Mouse (Mus musculus) ES-E14 (cell line): ENCODE results near the gene Fndc4. TPM values are rescaled to one million over a fixed set of nuclear protein-coding genes. Genes with fewer than 3 reads are reported as not detected.

Experiments used
- DNase-seq: peaks from one replicate; pipeline ENCODE4 v3.0.0-alpha.2; 2013; ENCODE audit warnings: low read depth, low spot score
- H3K27ac ChIP-seq: 2 replicates; pipeline ENCODE4 v1.5.1; 2012; ENCODE audit warnings: low read depth, mild to moderate bottlenecking, low read length, moderate library complexity, mixed read lengths; ENCODE audit not compliant: poor library complexity, insufficient read depth, severe bottlenecking
- H3K36me3 ChIP-seq: 2 replicates; pipeline ENCODE4 v1.6.1; 2012; ENCODE audit warnings: mild to moderate bottlenecking, low read length, moderate library complexity, mixed read lengths; ENCODE audit not compliant: control insufficient read depth, poor library complexity, insufficient read depth, severe bottlenecking
- H3K4me1 ChIP-seq, 2 experiments: fragments of 150-350 bp in 1 of 2; sonication (generic) in 1 of 2; 2 replicates each; pipeline ENCODE4 v1.6.1; 2012; ENCODE audit warnings: low read length in 2 of 2, mild to moderate bottlenecking in 1 of 2, mixed read lengths in 1 of 2; ENCODE audit not compliant: control insufficient read depth in 2 of 2, insufficient read depth in 2 of 2, poor library complexity in 1 of 2
- H3K4me3 ChIP-seq, 2 experiments: fragments of 150-350 bp in 1 of 2; sonication (generic) in 1 of 2; 2 replicates each; pipeline ENCODE4 v1.5.1; 2012; ENCODE audit warnings: low read length in 2 of 2, low read depth in 1 of 2, mild to moderate bottlenecking in 1 of 2, mixed read lengths in 1 of 2; ENCODE audit not compliant: insufficient read depth in 1 of 2, poor library complexity in 1 of 2, severe bottlenecking in 1 of 2
- H3K9ac ChIP-seq: 2 replicates; pipeline ENCODE4 v1.6.1; 2012; ENCODE audit warnings: low read depth, mild to moderate bottlenecking, low read length, mixed read lengths; ENCODE audit not compliant: poor library complexity, insufficient read depth, severe bottlenecking
- H3K9me3 ChIP-seq: fragments of 150-350 bp; sonication (generic); 2 replicates; pipeline ENCODE4 v1.6.1; 2012; ENCODE audit warnings: low read depth, mild to moderate bottlenecking, low read length; ENCODE audit not compliant: control insufficient read depth, insufficient read depth
- CHD2 ChIP-seq: IDR thresholded peaks from 2 replicates; pipeline ENCODE4 v1.6.1; 2014; ENCODE audit warnings: mild to moderate bottlenecking, low read depth, low read length, inconsistent platforms
- HCFC1 ChIP-seq: IDR thresholded peaks from 2 replicates; pipeline ENCODE4 v1.6.1; 2012; ENCODE audit warnings: low read length, inconsistent platforms, borderline replicate concordance; ENCODE audit not compliant: insufficient read depth
- MAFK ChIP-seq: IDR thresholded peaks from 2 replicates; pipeline ENCODE4 v1.6.1; 2014; ENCODE audit warnings: mild to moderate bottlenecking, low read depth, low read length, inconsistent platforms; ENCODE audit not compliant: insufficient read depth
- ZC3H11A ChIP-seq: IDR thresholded peaks from 2 replicates; pipeline ENCODE4 v1.6.1; 2012; ENCODE audit warnings: low read depth, mild to moderate bottlenecking, inconsistent platforms, low read length, borderline replicate concordance
- ZNF384 ChIP-seq: IDR thresholded peaks from 2 replicates; pipeline ENCODE4 v1.6.1; 2012; ENCODE audit warnings: low read depth, low read length, inconsistent platforms
- in situ Hi-C, 2 experiments: fragments of 600-800 bp; cut with MboI; formaldehyde crosslinking; loops; one replicate each; pipeline ENCODE4 v1.15.1; 2025; ENCODE audit warnings: low sequenced_read_pairs in 2 of 2, inconsistent platforms in 1 of 2; ENCODE audit not compliant: unreplicated experiment in 2 of 2
- total RNA-seq: library from RNA; depleted of rRNA; stranded (reverse); fragments of 300-350 nt; gene quantifications from 2 replicates; pipeline ENCODE4 v1.2.3, GENCODE M21; 2012

Gene Fndc4
- total RNA-seq, 1 experiment, result 14.2 TPM

DNA sequence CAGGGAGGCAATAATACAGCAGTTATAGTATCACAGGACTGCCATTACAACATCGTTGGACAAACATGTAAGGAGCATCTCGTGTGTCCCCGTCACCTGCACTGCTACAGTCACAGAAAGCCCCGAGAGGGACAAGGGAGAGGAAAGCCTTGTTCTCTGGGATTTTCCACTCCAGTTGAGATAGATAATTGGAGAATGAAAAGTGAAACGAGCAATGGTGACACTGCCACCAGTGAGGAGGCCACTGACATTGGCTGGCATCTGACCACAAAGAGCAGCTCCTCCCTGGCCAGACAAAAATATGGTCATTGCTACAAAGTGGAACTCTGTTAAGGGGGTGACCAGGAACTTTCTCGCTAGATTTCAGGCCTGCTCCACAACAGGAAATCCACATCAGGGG lies 28.2 kb downstream of the Fndc4 start:
- TF ChIP-seq ZC3H11A (no peak), CHD2 (no peak), HCFC1 (no peak), ZNF384 (no peak), MAFK (no peak)
- Histone ChIP-seq H3K36me3 (peaks cover 24% of the 10 kb centered on the region; the same call in 1 of the 2 replicates), H3K27ac (no peak overlapping the region), H3K4me1 (no peaks in the 10 kb centered on the region), H3K9me3 (no peaks in the 10 kb centered on the region), H3K9ac (no peak overlapping the region), H3K4me3 (no peak overlapping the region)
- in situ Hi-C loops, result no loop called here
- DNase-seq, result no peak

DNA sequence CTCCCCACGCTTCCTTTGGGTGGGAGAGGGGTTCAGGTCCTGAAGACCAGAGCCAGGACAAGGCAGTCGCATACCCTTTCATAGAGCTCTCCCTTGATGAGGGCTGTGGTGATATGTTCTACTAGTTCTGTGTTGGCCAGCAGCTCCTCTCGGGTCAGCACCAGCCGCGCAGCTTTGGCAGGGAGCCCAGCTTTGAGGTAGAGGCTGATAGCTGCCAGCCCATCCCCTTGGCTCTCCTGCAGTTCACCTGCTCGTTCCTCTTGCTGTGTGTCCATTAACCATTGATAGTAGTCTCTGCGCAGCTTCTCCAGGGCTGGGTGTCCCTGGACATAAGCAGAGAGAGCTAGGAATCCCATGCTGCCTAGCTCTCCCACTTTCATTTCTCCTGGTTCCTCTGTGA lies 29.8 kb downstream of the Fndc4 start:
- DNase-seq, result no peak
- H3K4me3 ChIP-seq, result no peak overlapping the region
- H3K27ac ChIP-seq, result no peak overlapping the region
- no peaks in the 10 kb centered on the region for H3K9me3 ChIP-seq
- TF ChIP-seq CHD2 (no peak), HCFC1 (no peak), ZC3H11A (no peak), ZNF384 (no peak), MAFK (no peak)
- H3K36me3 ChIP-seq, result peaks cover 18% of the 10 kb centered on the region; the same call in 1 of the 2 replicates
- no peaks in the 10 kb centered on the region for H3K4me1 ChIP-seq
- no peak overlapping the region for H3K9ac ChIP-seq
- in situ Hi-C loops, result no loop called here

DNA sequence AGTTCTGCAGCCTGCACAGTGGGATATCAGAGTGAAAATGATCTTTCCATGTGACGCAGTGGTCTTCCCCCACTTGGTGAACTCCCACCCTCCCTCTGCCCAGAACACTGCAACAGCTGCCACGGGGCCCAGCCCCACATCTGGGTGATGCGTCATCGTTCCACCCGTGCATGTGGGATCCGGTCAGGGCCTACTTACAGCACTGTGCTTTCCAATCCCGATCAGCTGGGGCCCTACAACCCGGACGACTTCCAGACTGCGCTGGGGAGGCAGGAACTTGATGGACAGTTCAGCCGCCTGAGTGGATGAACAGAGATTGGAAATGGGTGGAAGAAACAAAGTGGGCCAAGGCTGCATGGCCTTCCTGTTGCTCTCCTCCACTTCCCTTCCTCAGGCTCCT lies 38.3 kb downstream of the Fndc4 start:
- no peak for DNase-seq
- H3K4me3 ChIP-seq, result no peak overlapping the region
- H3K36me3 ChIP-seq, result peaks cover 10% of the 10 kb centered on the region
- TF ChIP-seq ZNF384 (no peak), CHD2 (no peak), HCFC1 (no peak), MAFK (no peak), ZC3H11A (no peak)
- no peaks in the 10 kb centered on the region for H3K9me3 ChIP-seq
- in situ Hi-C loops, result no loop called here
- H3K9ac ChIP-seq, result no peak overlapping the region
- peaks cover 0 to 22% of the 10 kb centered on the region in 2 experiments; a peak in 2 of 4 replicates for H3K4me1 ChIP-seq
- H3K27ac ChIP-seq, result no peak overlapping the region

DNA sequence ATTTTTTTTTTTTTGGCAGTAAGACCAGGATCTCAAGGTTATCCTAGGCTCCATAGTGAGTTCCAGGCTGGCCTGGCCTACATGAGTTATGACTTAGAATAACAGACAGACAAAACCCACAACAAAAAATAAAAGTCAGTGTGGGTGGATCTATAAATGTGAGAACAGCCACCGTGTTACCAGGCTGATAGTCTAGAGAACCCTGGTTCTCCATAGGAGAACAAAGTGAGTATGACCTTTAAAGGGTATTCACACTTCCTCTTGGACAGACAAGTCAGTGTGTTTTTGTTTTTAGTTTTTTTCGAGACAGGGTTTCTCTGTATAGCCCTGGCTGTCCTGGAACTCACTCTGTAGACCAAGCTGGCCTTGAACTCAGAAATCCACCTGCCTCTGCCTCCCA lies 39.9 kb downstream of the Fndc4 start:
- peaks cover 3 to 27% of the 10 kb centered on the region in 2 experiments; a peak in 3 of 4 replicates for H3K4me1 ChIP-seq
- H3K36me3 ChIP-seq, result peaks cover 12% of the 10 kb centered on the region

DNA sequence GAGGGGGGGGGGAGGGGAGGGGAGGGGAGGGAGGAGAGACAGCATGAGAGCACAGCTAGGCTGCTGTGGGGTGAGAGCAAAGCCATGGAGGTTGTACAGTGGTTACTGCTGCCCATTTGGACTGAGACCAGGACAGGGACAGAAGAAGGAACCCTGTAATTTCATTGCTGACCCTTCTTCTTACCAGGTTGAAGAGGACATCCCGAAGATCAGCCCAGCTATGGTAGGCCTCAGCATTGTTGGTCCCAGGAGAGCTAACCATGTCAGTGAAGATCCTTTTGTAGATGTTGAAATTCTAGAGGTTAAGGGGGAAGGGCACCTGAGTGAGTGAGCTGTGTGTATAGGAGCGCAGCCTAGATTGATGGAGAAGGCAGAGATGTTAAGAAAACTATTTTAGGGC lies 40.5 kb downstream of the Fndc4 start:
- in situ Hi-C loops, result no loop called here
- peaks cover 13% of the 10 kb centered on the region for H3K36me3 ChIP-seq

More for the DNA sequence above, 39.9 kb downstream of the Fndc4 start:
- Histone ChIP-seq H3K9ac (no peak overlapping the region), H3K9me3 (no peaks in the 10 kb centered on the region), H3K27ac (no peak overlapping the region), H3K4me3 (no peak overlapping the region)
- TF ChIP-seq CHD2, result no peak
- no peak for TF ChIP-seq MAFK
- no peak for TF ChIP-seq ZNF384
- no peak for TF ChIP-seq ZC3H11A
- no peak for TF ChIP-seq HCFC1
- in situ Hi-C loops, result no loop called here
- no peak for DNase-seq

More for the DNA sequence above, 40.5 kb downstream of the Fndc4 start:
- Histone ChIP-seq H3K9ac (no peak overlapping the region), H3K27ac (no peak overlapping the region), H3K4me1 (peaks cover 3 to 30% of the 10 kb centered on the region in 2 experiments; a peak in 3 of 4 replicates), H3K4me3 (no peak overlapping the region), H3K9me3 (no peaks in the 10 kb centered on the region)
- DNase-seq, result no peak
- TF ChIP-seq ZNF384 (no peak), ZC3H11A (no peak), HCFC1 (no peak), CHD2 (no peak), MAFK (no peak)
